Mouse (Mus musculus) right cerebral cortex, postnatal 25 days (tissue): ENCODE data around the gene Klhl29.
"Not testable (repeated sequence)": the region's sequence is repeated elsewhere in the genome, so short reads cannot be mapped to it uniquely, and the experiment has no call there.

Experiments used
- DNase-seq: peaks from one replicate; pipeline ENCODE4 v3.0.0; 2022

Klhl29 gene

DNA sequence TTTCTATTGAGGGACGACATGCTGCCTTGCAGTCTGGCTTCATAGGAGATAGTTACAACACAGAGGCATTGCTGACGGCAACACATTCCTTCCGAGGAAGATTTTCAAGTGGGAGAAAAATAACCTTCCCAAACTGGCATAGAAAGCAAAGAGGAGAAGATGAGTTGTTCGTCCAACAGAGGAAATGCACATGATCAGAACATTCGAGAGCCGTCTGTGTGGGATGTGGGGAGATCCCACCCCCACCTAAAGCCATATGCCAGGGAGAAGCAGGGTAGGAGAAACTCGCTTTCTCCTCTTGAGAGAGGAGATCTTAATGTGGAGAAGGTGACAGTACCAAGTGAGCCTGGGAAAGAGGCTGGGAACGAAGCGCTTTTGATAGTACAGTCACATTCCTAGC lies 22.1 kb downstream of the Klhl29 start:
- no peak for DNase-seq

DNA sequence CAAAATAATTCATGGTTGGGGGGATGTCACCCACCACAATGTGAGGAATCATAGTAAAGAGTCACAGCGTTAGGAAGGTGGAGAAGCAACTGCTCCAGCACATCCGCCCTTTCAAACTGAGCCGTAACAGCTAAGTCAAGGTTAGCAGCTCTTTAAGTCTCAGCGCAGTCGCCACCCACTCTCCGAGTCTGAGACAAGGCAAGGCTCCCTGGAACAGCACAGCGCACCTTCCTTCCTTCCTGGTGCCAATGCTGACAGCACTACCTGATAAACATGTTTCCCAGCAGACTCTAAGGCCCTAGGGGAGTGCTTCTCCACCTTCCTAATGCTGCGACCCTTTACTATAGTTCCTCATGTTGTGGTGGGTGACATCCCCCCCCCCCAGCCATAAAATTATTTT lies 22.7 kb downstream of the Klhl29 start:
- DNase-seq: no peak

GRCm38 (mm10) chr12:5350491-5351285 lies 24.8 kb downstream of the Klhl29 start:
- DNase-seq: no peak

DNA sequence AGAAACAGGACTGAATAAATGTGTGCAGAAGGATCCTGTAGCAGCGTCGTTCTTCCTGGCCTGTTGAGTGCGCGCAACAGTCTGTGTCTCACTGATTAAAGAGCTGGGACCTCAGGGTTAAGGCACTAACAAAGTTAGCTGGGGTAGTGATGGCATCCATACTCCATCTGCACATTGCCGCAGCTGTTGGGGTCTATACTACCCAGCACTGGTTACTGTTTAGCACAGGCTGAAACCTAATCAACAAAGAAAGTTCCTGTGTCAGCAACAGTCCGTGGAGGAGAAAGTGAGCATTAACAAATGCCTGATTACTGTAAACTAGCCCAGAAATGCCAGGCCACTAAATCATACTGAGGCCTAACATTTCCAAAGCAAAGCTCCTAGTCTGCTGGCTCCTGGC lies 30.4 kb downstream of the Klhl29 start:
- no peak for DNase-seq

- DNase-seq: not testable (repeated sequence)
Observed at GRCm38 (mm10) chr12:5344457-5344856, 31.0 kb downstream of the Klhl29 start.

- no peak for DNase-seq
Observed at GRCm38 (mm10) chr12:5340151-5340603, 35.3 kb downstream of the Klhl29 start.

GRCm38 (mm10) chr12:5336927-5337712 lies 38.4 kb downstream of the Klhl29 start:
- DNase-seq: no peak

DNA sequence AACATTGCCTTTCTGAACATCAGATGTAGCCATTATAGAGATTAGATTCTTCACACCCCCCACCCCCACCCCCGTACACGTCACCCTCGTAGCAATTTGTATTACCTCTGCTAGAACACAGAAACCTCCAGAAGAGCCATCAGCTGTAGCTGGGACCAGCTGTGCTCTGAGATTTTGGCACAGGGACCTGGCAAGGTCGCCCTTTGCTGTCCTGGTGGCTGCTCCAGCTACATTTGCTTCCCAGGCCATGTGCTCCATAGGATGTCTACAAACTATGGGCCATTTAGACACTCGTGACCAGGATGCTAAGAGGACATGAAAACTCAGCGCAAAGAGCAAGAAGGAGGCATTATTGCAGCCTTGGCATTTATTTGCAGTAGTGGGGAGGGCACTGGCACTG lies 39.2 kb downstream of the Klhl29 start:
- no peak for DNase-seq

GRCm38 (mm10) chr12:5334956-5335355 lies 40.5 kb downstream of the Klhl29 start:
- no peak for DNase-seq

DNA sequence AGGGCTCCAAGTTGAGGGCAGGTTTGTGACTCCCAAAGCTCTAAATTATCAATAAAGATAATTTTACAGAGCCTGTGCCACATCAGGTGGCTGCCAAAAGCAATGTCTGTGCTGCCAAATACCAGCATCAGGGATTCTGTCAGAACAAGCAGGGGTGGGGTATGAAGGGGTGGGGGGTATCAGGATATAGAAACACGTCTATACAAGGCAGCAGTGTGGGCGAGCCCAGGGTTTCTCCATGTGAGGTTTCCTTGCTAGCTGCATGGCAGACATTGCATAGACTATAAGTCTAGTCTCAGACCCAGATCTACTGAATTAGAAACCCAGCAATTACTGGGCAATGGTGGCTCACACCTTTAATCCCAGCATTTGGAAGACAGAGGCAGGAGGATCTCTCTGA lies 41.3 kb downstream of the Klhl29 start:
- DNase-seq: no peak

DNA sequence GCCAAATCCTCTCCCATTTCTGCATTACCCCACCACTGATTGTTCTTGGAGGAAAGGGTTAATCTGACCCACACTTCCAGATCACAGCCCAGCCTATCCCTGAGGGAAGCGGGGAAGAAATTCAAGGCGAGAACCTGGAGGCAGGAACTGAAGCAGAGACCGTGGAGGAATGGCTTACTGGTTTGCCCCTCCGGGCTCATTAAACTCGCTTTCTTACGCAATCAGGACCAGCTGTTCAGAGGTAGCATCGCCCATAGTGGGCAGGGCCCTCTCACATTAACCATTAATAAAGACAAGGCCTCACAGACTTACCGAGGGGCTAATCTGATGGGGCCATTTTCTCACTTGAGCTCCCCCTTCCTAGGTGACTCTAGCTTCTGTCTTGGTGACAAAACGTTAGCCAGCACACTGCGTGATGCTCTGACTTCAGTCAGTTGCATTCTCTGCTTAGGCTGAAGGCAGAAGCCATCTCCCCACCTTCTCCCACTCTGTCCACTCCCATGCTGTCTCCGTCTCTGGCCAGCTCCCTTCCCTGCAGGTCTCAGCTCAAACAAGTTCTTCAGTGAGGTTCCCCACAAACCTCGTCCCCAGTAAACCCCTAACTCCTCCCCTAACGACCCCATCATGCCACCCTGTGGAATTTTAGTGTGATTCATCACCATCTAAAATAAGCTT lies 43.5 kb downstream of the Klhl29 start:
- no peak for DNase-seq

DNA sequence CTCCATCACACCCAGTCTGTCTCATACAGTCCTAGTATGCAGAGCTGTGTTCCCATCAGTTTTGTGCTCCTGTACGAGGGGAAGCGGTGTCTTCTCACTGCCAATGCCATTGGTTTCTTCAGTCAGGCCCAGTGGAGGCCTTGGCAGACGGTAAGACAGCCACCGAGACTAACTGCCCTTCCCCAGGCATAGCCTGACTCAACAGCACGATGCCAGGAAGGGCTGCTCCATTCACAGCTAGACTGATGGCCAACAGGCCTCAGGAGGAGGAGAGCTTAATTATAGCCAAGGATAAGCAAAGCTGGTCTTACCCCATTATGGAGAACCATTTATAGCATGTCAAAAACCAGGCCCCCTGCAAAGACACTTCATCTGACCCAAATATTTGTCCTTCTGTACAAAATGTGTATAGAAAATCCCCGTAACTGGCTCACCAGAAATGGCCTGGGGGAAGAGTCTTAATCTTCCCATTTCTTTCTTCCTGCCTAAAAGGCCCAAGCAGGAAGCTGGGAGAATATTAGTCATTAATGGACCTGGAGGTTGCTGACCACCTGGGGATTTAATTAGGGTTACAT lies 44.9 kb downstream of the Klhl29 start:
- no peak for DNase-seq

DNA sequence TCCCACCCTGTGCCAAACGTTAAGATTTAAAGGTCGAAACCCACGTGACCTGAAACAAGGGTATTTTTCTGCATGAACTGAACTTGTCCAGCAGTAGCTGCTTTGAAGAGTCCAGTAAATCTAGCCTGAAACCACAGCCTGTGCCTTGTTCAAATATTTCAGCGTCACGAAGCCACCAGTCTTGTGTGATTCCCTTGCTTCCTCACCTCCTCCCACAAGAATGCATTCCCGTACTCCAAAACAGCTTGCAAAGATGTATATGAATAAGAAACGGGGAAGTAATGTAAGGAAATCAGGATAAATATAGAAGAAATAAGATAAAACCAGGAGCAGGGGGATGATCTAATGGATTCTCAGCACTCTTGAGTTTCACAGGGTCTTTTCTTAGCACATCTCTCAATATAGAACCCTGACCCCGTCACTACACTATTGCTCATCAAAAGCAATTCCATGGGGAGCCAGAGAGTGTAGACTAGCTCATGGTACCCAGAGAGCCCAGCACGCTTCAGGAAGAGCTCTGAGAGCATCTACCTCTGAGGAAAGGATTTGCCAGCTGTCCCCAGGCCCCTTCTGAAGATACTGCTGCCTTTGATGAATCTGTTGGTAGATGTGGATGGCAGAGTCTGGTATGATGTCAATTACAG lies 52.9 kb downstream of the Klhl29 start:
- no peak for DNase-seq

DNA sequence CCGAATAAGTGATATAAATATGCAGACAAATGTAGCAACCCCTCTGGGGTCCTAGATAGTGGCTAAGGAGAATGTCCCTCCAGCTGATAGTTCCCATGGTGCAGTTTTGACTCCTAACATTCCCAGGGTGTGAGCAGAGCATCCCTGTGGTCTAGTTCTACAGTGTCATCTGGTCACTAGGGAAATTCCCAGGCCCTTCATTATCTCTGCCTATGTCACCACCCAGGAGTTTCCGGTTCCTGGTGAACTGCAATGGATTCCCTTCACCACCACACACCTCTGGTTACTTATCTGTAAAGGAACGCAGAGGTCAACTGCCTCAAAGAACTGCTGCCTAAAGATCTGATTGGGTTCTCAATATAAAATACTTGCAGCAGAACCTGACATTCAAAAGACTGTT lies 54.5 kb downstream of the Klhl29 start:
- DNase-seq: no peak

DNA sequence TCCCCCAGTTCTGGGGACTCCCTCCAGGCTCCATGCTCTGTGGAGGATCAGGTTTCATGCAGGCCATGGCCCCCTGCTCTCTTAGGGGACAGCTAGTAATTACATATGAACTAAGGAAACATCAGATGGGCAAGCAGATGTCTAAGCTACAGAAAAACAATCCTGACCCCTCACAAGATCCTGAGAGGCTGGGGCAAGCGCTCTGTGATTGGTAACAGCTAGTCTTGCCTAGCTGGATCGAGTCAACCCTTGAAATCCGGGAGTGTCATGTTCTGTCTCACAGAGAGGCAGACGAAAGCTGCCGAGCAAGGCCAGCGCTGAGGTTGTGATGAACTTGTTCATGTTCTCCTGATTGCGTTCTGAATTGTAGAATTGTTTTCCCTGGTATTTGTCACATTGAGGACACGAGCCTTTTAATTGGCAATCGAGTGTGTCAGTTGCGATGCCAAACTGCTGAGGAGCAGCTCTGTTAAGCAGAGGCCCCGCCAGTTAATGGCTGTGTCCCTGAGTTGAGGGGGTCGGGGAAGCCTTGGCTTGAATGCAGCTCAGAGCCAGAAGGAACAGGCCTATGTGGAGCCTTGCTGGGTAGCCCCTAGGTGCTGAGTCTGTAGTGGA lies 56.0 kb downstream of the Klhl29 start:
- no peak for DNase-seq

DNA sequence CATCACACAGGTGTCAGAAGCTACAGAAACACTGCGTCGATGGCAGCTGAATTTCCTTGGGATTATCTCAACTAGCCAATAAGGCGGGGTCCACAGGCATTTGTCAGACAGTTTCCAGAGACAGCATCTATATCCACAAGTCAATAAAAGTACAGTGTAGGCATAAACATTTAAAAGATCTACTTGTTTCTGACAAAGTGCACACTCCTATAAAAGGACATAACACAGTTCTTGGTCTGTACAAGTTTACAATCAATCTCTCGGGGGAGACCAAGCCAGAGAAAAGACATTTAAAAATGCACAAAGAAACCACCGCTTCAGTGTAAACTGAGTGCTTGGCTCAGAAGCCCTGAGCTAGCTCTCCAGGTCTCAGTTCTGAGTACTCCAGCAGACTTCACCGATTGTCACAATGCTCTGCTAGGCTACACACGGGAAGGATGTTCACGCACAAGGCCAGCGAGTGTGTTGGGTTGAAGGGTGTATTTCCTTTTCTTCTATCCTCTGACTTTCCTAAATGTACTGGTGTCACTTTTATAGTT lies 59.4 kb downstream of the Klhl29 start:
- no peak for DNase-seq

DNA sequence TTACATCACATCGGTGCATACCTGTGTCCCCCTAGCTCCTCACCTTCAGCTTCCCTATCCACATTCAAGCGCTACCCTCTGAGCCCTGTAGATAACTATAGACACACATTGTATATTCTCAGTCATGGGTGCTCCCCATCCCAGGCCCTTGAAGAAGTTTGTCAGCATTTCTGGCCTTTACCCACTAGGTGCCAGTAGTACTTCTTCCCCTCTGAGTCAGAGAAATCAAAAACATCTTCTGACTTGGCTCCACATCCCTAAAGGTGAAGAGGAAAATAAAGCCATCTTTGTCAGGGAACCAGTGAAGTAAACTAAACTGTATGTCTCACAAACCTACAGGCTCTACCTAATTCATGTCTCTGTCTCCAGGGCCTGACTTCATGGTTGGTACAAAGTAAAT lies 67.6 kb downstream of the Klhl29 start:
- no peak for DNase-seq

DNA sequence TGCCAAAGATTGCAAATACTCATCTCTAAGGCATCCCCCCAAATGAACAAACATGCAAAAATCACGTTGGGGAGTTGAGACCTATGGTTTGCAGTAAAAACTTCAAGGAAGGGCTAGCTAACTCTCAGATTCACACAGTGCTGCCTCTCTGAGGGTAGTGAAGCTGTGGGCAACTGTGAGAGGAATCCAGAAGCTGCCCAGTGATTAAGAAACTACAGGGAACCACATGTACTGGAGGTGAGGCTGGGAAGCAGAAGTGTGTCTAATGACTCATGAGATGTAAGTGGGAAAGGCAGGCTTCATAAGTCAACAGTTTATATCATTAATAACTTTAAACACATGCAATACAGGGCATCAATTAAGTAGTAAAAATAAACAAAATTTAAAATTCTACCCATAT lies 70.0 kb downstream of the Klhl29 start:
- DNase-seq: no peak

DNA sequence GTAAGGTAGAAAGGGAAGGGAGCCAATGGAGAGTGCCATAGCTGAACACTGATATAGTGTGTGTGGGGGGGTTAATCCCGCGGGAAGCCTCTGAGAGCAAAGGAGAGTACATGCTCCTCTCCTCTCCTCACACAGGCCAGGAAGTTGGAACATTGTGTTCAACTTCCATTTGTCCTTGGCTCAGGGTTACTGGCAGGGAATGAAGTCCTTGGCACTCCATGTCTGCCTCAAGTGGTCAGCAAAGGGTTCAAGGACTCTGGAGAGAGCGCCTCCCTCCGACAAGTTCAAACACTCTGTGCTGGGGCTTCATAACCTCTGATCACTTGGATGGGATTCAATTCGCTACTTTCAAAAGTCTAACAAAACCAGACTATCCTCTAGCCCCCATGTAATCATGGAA lies 71.6 kb downstream of the Klhl29 start:
- no peak for DNase-seq

GRCm38 (mm10) chr12:5303100-5303499 lies 72.4 kb downstream of the Klhl29 start:
- no peak for DNase-seq

DNA sequence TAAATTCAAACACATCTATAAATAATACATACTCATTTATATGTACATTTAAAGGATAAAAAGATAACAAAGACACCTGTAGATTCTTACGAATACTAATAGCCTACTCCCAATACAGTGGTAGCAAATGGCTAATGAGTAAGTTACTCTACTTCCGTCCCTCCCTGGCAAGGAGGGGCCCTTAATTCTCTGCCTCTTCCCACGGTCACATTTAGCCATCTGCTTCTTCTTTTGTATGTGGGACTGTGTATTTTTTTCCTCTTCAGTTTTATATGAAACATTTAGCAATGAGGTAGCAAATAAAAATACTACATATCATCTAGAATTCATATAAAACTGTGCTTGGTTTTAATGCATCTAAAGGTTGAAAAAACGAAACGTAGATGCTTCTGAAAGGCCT lies 73.6 kb downstream of the Klhl29 start:
- no peak for DNase-seq

- no peak for DNase-seq
Observed at GRCm38 (mm10) chr12:5296422-5296821, 79.1 kb downstream of the Klhl29 start.
